Mouse (Mus musculus): ENCODE results near the gene Moap1.

DNA sequence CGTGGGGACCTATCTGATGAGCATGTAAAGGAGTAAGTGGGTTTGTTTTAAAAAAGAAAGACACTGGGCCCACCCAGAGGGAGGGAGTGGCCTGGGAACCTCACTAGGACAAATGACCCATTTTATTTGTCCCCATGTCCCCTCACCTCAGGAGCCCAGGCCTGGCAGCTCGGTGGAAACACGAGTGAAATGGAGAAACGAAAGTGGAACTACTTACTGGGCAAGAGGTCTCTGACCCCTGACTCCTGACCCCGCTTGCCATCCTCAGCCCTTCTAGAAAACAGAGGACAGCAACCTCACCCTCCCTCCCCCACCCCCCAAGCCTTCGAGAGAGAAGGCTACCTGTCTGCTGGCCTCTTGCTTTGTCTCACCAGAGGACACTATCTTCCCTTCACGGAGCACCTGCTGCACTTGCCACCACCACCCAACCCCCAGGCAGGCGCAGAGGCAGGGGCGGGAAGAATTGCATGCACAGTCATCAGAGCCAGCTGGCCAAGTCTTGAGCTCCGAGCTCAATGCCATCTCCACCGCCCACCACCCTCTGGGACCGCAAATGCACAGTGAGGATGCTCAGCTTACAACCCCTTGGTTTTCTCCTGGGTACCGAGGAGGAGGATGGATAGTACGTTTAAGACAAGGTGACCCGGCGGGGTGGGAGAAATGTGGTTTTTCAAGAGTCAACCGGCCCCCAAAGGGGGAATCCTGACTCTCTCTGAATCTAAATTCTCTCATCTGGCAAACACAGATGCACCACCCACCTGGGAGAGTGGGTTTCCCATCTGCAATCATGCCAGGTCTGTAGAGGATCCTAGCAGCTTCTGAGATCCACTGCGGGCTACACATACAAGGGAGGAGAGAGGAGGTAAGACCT, 47.9 kb downstream of the Moap1 start:
- TF ChIP-seq NRF1 (IDR thresholded peaks at IDR 0.05; ENCODE audit: insufficient read depth, low read depth, low read length, poor library complexity, severe bottlenecking) (no peak), TBP (IDR thresholded peaks at IDR 0.05; ENCODE audit: low read depth, low read length) (no peak), CTCF (IDR thresholded peaks at IDR 0.05 in 2 of 3, conservative IDR thresholded peaks at IDR 0.05 in 1 of 3; ENCODE audit: control insufficient read depth in 1 of 3, insufficient read depth in 1 of 3, low read depth in 2 of 3, low read length in 3 of 3, poor library complexity in 1 of 3, severe bottlenecking in 1 of 3) (no peak), MAX (IDR thresholded peaks at IDR 0.05; ENCODE audit: low read length) (no peak), HCFC1 (IDR thresholded peaks at IDR 0.05; ENCODE audit: low read depth, low read length) (no peak), ZMIZ1 (IDR thresholded peaks at IDR 0.05; ENCODE audit: low read depth, low read length) (no peak), POLR2AphosphoS2 (IDR thresholded peaks at IDR 0.05; ENCODE audit: low read length) (no peak)
